Mouse (Mus musculus) CD4-positive, CD25-positive, alpha-beta regulatory T cell, adult 4 months (primary cell): ENCODE results near the gene Lin7a. TPM values are rescaled to one million over a fixed set of nuclear protein-coding genes. Genes with fewer than 3 reads are reported as not detected.

Experiments used
- ATAC-seq: one replicate; pipeline ENCODE4 v1.8.0; 2017
- polyA plus RNA-seq, 2 experiments: library from polyadenylated mRNA; unstranded; fragments of 100-300 nt; shearing (Covaris generic); gene quantifications; one replicate each; pipeline ENCODE4 v1.2.1; 2017

Lin7a gene
- polyA plus RNA-seq, 2 experiments from 2014 or later, result not detected

- no peak for ATAC-seq
These were observed 19.0 kb upstream of the Lin7a start for GRCm38 (mm10) chr10:107252503-107252815.

GRCm38 (mm10) chr10:107253191-107253965 is 18.1 kb upstream of the Lin7a start:
- no peak for ATAC-seq

GRCm38 (mm10) chr10:107254656-107255055 is 16.8 kb upstream of the Lin7a start:
- no peak for ATAC-seq

- ATAC-seq, result no peak
These were observed 16.0 kb upstream of the Lin7a start for GRCm38 (mm10) chr10:107255351-107256050.

- ATAC-seq, result no peak
These were observed 15.0 kb upstream of the Lin7a start for GRCm38 (mm10) chr10:107256451-107256960.

- ATAC-seq, result no peak
These were observed 11.1 kb upstream of the Lin7a start for GRCm38 (mm10) chr10:107260428-107260827.

GRCm38 (mm10) chr10:107272131-107272803 is 781 bp downstream of the Lin7a start:
- no peak for ATAC-seq

- ATAC-seq, result no peak
These were observed 1.3 kb downstream of the Lin7a start for GRCm38 (mm10) chr10:107272804-107273145.

- ATAC-seq, result no peak
These were observed 2.4 kb downstream of the Lin7a start for GRCm38 (mm10) chr10:107273848-107274247.

GRCm38 (mm10) chr10:107274785-107275184 is 3.3 kb downstream of the Lin7a start:
- ATAC-seq, result no peak

- ATAC-seq, result no peak
These were observed 5.2 kb downstream of the Lin7a start for GRCm38 (mm10) chr10:107276647-107277046.

GRCm38 (mm10) chr10:107293934-107294664 is 22.6 kb downstream of the Lin7a start:
- ATAC-seq, result no peak

GRCm38 (mm10) chr10:107300587-107301248 is 29.2 kb downstream of the Lin7a start:
- no peak for ATAC-seq

- ATAC-seq, result no peak
These were observed 39.5 kb downstream of the Lin7a start for GRCm38 (mm10) chr10:107310964-107311490.

- no peak for ATAC-seq
These were observed 41.1 kb downstream of the Lin7a start for GRCm38 (mm10) chr10:107312609-107313008.

- ATAC-seq, result no peak
These were observed 41.9 kb downstream of the Lin7a start for GRCm38 (mm10) chr10:107313395-107313794.

GRCm38 (mm10) chr10:107315251-107315650 is 43.8 kb downstream of the Lin7a start:
- no peak for ATAC-seq

GRCm38 (mm10) chr10:107315681-107316080 is 44.2 kb downstream of the Lin7a start:
- no peak for ATAC-seq

GRCm38 (mm10) chr10:107316100-107316499 is 44.6 kb downstream of the Lin7a start:
- ATAC-seq, result no peak

- ATAC-seq, result no peak
These were observed 48.2 kb downstream of the Lin7a start for GRCm38 (mm10) chr10:107319648-107320047.

- ATAC-seq, result no peak
These were observed 52.4 kb downstream of the Lin7a start for GRCm38 (mm10) chr10:107323865-107324264.

- ATAC-seq, result no peak
These were observed 54.1 kb downstream of the Lin7a start for GRCm38 (mm10) chr10:107325558-107325957.
